Mouse (Mus musculus) gonadal fat pad, adult 2 months (tissue): ENCODE results near the gene Foxp1. TPM values are rescaled to one million over a fixed set of nuclear protein-coding genes. Genes with fewer than 3 reads are reported as not detected.

Experiments
- DNase-seq: peaks from one replicate; pipeline ENCODE4 v3.0.0-alpha.2; 2012; ENCODE audit warnings: low read depth
- polyA plus RNA-seq: library from polyadenylated mRNA; depleted of rRNA; stranded (reverse); fragments of >200 nt; gene quantifications from 2 replicates; pipeline ENCODE4 v1.2.3, GENCODE M21; 2012

Gene Foxp1
- polyA plus RNA-seq, 1 experiment: 26.0 TPM

DNA sequence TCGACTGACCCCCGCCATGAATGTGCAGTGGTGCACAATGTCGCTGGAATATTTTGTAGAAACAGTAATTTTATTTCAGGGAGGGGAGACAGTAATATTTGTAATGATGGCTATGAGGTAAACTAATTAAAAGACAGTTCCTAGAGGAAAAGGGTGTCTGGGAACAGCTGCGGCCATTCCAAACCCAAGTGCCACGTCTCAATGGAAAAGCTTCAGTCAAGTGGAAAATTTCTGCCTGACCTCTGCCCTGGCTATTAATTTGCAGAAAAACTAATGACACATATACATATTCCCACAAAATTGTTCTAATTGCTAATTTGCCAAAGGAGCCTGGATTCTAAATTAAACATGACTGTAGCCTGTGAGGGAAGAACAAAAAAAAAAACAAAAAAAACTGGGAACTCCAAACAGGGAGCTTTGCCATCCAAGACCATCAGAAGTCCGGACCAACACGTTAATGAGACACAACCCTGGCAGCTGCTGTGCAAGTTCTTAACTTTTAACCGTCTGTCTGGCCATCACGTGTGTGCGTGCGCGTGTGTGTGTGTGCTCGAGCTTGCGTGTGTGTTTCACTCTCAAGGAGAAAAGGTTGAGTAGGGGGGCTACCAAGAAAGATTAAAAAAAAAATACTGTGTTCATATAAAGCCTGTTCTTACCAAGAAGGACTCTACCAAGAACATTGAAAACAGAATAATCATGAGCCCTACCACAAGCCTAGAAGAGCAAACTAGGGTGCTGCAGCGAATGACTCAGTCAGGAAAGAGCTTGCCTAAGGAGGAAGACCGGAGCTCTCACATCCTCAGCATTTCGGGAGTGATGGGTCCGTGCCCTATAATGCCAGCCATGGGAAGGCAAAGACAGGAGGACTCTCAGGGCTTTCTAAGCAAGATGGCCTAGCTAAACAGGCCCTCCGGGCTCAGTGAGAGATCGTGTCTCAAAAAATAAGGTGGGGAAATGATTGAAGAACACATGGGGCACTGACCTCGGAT lies 574.1 kb downstream of the Foxp1 start:
- no peak for DNase-seq

- DNase-seq: no peak
These were observed 574.9 kb downstream of the Foxp1 start for GRCm38 (mm10) chr6:98947486-98948152.

GRCm38 (mm10) chr6:98946731-98947130 lies 575.8 kb downstream of the Foxp1 start:
- no peak for DNase-seq

DNA sequence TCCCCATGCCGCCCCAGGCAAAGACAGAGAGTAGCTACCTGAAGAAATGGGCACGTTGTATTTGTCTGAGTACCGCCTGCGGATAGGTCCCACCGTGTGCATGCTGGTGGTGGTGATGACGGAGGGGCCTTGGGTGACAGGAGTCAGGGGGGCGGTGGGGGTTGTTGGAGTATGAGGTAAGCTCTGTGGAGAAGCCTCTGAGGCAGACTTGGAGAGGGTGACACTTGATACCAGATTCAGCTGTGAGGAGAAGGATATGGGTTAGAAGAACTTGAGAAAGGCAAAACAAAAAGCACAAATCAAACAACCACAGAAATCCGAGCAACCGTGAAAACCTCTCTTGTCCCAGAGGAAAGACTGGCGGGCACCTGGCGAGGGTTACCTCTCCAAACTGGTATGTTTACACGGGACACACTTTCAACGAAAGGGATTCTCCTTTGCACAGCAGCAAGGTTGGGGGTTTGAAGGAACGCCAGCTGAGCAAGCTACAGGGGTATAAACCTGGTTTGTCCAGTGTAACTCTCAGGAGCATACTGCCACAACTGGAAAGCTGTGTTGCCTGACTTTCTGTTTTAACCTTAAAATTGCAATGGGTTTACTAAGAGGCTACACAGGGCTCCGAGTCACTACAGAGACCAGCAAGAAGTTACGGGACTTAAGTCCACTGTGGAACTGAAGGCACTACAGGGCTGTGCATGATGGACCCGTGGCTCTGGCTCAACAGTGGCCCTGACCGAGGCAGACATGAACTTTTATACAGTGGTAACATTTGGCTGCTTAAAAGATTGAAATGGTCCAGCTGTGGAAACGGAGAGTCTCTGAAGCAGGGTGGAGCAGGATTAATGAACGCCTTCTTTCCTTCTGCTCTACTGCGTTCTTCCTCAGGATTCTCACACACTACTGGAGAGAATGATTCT lies 576.8 kb downstream of the Foxp1 start:
- DNase-seq: no peak

DNA sequence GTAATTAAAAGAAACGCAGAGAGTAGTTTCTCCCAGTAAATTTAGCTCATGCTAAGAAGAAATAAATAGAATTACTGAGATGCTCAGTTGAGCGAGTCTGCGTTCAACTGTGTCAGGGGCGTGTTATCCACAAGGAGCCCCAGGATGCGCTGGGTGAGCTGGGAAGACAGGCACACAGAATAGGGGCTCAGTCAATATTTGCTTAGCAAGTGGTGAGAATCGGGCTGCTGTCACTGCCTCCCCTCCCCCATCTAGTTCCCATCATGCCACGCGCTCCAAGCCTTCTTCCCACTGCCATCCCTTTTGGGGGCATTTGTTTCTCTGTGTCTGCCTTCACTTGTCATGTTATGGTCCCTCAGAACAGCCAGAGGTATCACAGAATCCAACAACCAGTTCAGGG lies 584.2 kb downstream of the Foxp1 start:
- no peak for DNase-seq

DNA sequence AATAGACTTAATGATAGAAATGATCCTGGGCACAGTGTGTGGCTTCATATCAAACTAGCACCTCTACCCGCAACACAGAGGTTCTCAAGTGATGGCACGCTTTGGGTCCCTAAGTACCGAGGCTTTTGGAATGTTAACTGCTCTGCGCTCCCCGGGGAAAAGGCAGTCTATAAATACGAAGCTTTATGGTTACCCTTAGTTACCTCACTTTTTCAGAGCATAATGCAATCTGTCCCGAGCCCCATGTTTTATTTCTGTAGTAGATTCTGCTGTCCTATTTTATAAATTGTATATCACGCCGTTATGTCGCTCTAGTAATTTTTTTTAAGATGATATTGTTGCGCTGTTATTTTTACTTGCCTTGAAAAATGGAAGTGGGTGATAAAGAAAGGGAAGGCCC lies 585.0 kb downstream of the Foxp1 start:
- no peak for DNase-seq

- DNase-seq: no peak
These were observed 586.1 kb downstream of the Foxp1 start for GRCm38 (mm10) chr6:98936377-98936776.

DNA sequence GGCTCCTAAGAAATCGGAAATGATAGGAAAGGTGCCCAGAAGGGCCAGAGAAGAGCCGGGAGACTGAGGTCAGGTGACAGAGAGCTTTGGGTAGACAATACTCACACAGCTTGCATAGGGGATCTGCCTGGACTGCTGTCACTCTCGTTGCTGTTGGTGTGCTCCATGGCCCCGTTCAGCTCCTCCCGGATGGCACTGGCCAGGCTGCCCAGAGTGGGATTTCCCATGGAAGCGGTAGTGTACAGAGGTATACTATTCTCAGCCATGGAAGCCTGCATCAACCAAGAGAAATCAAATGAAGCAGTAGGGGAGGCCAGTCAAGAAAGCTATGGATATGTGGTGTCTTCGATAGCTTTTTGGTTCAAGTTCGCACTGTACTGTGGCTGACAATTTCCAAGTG lies 587.4 kb downstream of the Foxp1 start:
- DNase-seq: no peak

DNA sequence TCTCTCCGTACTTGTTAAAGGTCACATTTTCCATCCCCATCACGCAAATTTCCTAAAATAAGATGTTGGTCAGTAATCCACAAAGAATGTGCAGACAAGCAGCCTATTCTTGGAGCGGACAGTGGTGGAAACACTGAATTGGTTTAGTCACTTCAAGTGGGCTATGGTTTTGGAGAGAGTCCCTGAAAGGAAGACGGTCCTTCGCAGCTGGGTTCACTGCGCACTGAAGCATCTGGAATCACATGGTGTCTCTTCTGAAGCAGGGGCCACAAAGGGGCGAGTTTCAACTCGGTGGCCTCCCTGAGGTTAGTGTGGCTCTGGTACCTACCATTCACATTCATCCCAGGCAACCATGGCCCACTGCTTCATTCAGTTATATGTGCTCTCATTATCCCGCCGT lies 588.1 kb downstream of the Foxp1 start:
- DNase-seq: no peak

- no peak for DNase-seq
These were observed 589.3 kb downstream of the Foxp1 start for GRCm38 (mm10) chr6:98933135-98933724.

GRCm38 (mm10) chr6:98931881-98932540 lies 590.5 kb downstream of the Foxp1 start:
- no peak for DNase-seq

DNA sequence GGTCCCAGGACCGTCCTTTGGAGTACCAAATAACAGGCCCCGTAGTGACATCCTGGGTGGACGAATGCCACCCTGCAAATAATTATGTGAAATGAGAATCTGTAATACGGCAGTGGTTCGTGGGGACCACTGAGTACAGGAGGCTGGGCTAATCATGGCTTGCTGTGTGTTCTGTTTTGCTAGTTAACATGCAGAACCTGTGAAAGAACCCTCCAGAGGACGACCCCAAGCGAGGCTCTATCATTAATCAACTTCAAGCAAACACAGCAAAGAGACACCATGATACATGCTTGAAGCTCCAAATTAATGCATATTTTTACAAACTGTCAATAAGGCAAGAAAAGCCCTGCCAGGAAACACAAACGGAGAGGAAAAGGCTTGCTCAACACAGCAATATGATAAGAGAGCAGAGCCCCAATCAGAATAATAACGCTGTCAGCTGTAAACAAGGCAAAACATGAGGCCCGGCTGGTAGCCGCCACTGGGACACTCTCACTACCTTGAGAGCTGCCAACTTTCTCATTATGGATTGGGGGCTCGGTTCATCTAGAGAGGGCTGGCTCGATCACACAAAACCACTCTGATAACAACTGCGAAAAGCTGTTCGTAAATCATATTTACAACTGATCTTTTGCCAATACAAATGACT lies 591.7 kb downstream of the Foxp1 start:
- no peak for DNase-seq

- no peak for DNase-seq
These were observed 594.2 kb downstream of the Foxp1 start for GRCm38 (mm10) chr6:98928365-98928764.

GRCm38 (mm10) chr6:98901259-98901658 lies 621.3 kb downstream of the Foxp1 start:
- no peak for DNase-seq

- no peak for DNase-seq
These were observed 644.3 kb downstream of the Foxp1 start for GRCm38 (mm10) chr6:98878208-98878607.

GRCm38 (mm10) chr6:98876401-98876800 lies 646.1 kb downstream of the Foxp1 start:
- DNase-seq: no peak
